Mouse (Mus musculus): ENCODE results near the gene 2810459M11Rik. TPM values are rescaled to one million over a fixed set of nuclear protein-coding genes. Genes with fewer than 3 reads are reported as not detected.

Gene 2810459M11Rik
- polyA plus RNA-seq, 1 experiment from 2014 or later: 0.79 TPM

GRCm38 (mm10) chr1:86054943-86055342 is 9.3 kb downstream of the 2810459M11Rik start:
- Histone ChIP-seq H3K9ac (no peak overlapping the region), H3K4me2 (no peak overlapping the region), H3K4me1 (replicated peaks) (no peaks in the 10 kb centered on the region), H3K36me3 (no peaks in the 10 kb centered on the region), H3K4me3 (no peak overlapping the region), H3K27me3 (replicated peaks) (0 out of 2 replicates have a peak, but pooled peaks cover 8% of the 10 kb centered on the region), H3K9me3 (replicated peaks) (no peaks in the 10 kb centered on the region), H3K27ac (ENCODE audit: poor library complexity, severe bottlenecking) (no peak overlapping the region)
- no peak for ATAC-seq (ENCODE audit: insufficient number of reproducible peaks, low FRiP score)
- WGBS: 67% methylated on average over 3 of the region's 3 CpGs

- no peaks in the 10 kb centered on the region for H3K36me3 ChIP-seq
- H3K27me3 ChIP-seq (replicated peaks): 0 out of 2 replicates have a peak, but pooled peaks cover 8% of the 10 kb centered on the region
- H3K9ac ChIP-seq: no peak overlapping the region
- no peak overlapping the region for H3K27ac ChIP-seq (ENCODE audit: poor library complexity, severe bottlenecking)
- WGBS: 78% methylated on average over 4 of the region's 4 CpGs
- H3K4me2 ChIP-seq: no peak overlapping the region
- no peak overlapping the region for H3K4me3 ChIP-seq
- ATAC-seq (ENCODE audit: insufficient number of reproducible peaks, low FRiP score): no peak
- no peaks in the 10 kb centered on the region for H3K9me3 ChIP-seq (replicated peaks)
- no peaks in the 10 kb centered on the region for H3K4me1 ChIP-seq (replicated peaks)
Measured at GRCm38 (mm10) chr1:86056284-86056683, 10.6 kb downstream of the 2810459M11Rik start.

- Histone ChIP-seq H3K4me2 (peak overlapping the region; percentile 66), H3K9ac (peak overlapping the region; percentile 40), H3K4me3 (peak overlapping the region; percentile 45), H3K9me3 (replicated peaks) (no peaks in the 10 kb centered on the region), H3K27ac (ENCODE audit: poor library complexity, severe bottlenecking) (no peak overlapping the region), H3K36me3 (no peaks in the 10 kb centered on the region), H3K4me1 (replicated peaks) (no peaks in the 10 kb centered on the region), H3K27me3 (replicated peaks) (0 out of 2 replicates have a peak, but pooled peaks cover 8% of the 10 kb centered on the region)
- WGBS: 10% methylated on average over 21 of the region's 21 CpGs
- peak; percentile 76 for ATAC-seq (ENCODE audit: insufficient number of reproducible peaks, low FRiP score)
Measured at GRCm38 (mm10) chr1:86058856-86059769, 13.4 kb downstream of the 2810459M11Rik start.

GRCm38 (mm10) chr1:86062523-86062922 is 16.9 kb downstream of the 2810459M11Rik start:
- no peaks in the 10 kb centered on the region for H3K27me3 ChIP-seq (replicated peaks)
- 81% methylated on average over 6 of the region's 6 CpGs for WGBS
- no peak overlapping the region for H3K4me2 ChIP-seq
- H3K27ac ChIP-seq (ENCODE audit: poor library complexity, severe bottlenecking): no peak overlapping the region
- H3K4me1 ChIP-seq (replicated peaks): peaks cover 9% of the 10 kb centered on the region
- peaks cover 4% of the 10 kb centered on the region for H3K9me3 ChIP-seq (replicated peaks)
- ATAC-seq (ENCODE audit: insufficient number of reproducible peaks, low FRiP score): no peak
- no peak overlapping the region for H3K9ac ChIP-seq
- H3K4me3 ChIP-seq: no peak overlapping the region
- peaks cover 9% of the 10 kb centered on the region for H3K36me3 ChIP-seq

- peak; percentile 93 for ATAC-seq (ENCODE audit: insufficient number of reproducible peaks, low FRiP score)
- Histone ChIP-seq H3K4me3 (peak within 1 kb of the TSS; percentile 98), H3K4me1 (replicated peaks) (peaks cover 9% of the 10 kb centered on the region), H3K36me3 (peaks cover 9% of the 10 kb centered on the region), H3K27ac (ENCODE audit: poor library complexity, severe bottlenecking) (peak within 1 kb of the TSS; percentile 81), H3K9ac (peak within 1 kb of the TSS; percentile 99), H3K27me3 (replicated peaks) (no peaks in the 10 kb centered on the region), H3K9me3 (replicated peaks) (peaks cover 4% of the 10 kb centered on the region), H3K4me2 (peak within 1 kb of the TSS; percentile 99)
- WGBS: under 1% methylated on average over 47 of the region's 47 CpGs
Measured at GRCm38 (mm10) chr1:86064271-86064991, 18.8 kb downstream of the 2810459M11Rik start, which contains the start of gene Psmd1. TSS of gene Psmd1 (plus strand) at chr1:86064387.

GRCm38 (mm10) chr1:86076565-86076964 is 30.9 kb downstream of the 2810459M11Rik start:
- peaks cover 3% of the 10 kb centered on the region; the same call in 1 of the 2 replicates for H3K9me3 ChIP-seq (replicated peaks)

GRCm38 (mm10) chr1:86094413-86094812 is 48.8 kb downstream of the 2810459M11Rik start:
- WGBS: 84% methylated on average over 7 of the region's 7 CpGs

More at GRCm38 (mm10) chr1:86076565-86076964, 30.9 kb downstream of the 2810459M11Rik start:
- ATAC-seq (ENCODE audit: insufficient number of reproducible peaks, low FRiP score): no peak
- H3K4me2 ChIP-seq: no peak overlapping the region
- peaks cover 74% of the 10 kb centered on the region for H3K36me3 ChIP-seq
- H3K27me3 ChIP-seq (replicated peaks): no peaks in the 10 kb centered on the region
- H3K27ac ChIP-seq (ENCODE audit: poor library complexity, severe bottlenecking): no peak overlapping the region
- no peaks in the 10 kb centered on the region for H3K4me1 ChIP-seq (replicated peaks)
- H3K9ac ChIP-seq: no peak overlapping the region
- no peak overlapping the region for H3K4me3 ChIP-seq
- 95% methylated on average over 2 of the region's 2 CpGs for WGBS

GRCm38 (mm10) chr1:86105054-86105453 is 59.4 kb downstream of the 2810459M11Rik start:
- Histone ChIP-seq H3K27me3 (replicated peaks) (no peaks in the 10 kb centered on the region), H3K36me3 (peaks cover 32% of the 10 kb centered on the region), H3K9me3 (replicated peaks) (no peaks in the 10 kb centered on the region), H3K4me1 (replicated peaks) (no peaks in the 10 kb centered on the region), H3K9ac (no peak overlapping the region), H3K4me2 (no peak overlapping the region), H3K27ac (ENCODE audit: poor library complexity, severe bottlenecking) (no peak overlapping the region), H3K4me3 (no peak overlapping the region)
- no peak for ATAC-seq (ENCODE audit: insufficient number of reproducible peaks, low FRiP score)
- WGBS: 89% methylated on average over 1 of the region's 1 CpGs

More at GRCm38 (mm10) chr1:86094413-86094812, 48.8 kb downstream of the 2810459M11Rik start:
- ATAC-seq (ENCODE audit: insufficient number of reproducible peaks, low FRiP score): no peak
- Histone ChIP-seq H3K27ac (ENCODE audit: poor library complexity, severe bottlenecking) (no peak overlapping the region), H3K36me3 (peaks cover 74% of the 10 kb centered on the region), H3K4me2 (no peak overlapping the region), H3K4me3 (no peak overlapping the region), H3K9ac (no peak overlapping the region), H3K9me3 (replicated peaks) (no peaks in the 10 kb centered on the region), H3K27me3 (replicated peaks) (no peaks in the 10 kb centered on the region), H3K4me1 (replicated peaks) (no peaks in the 10 kb centered on the region)

Other genes starting within 250 kb of the 2810459M11Rik start
- 261 TPM in 2 replicates for gene Itm2c, start 151.6 kb upstream of the 2810459M11Rik start, polyA plus RNA-seq (2016; fragmentation: Nextera tagmentation; extraction: Ambion mirVana)
- gene 4933407L21Rik, start 117.4 kb upstream of the 2810459M11Rik start, polyA plus RNA-seq (2016; fragmentation: Nextera tagmentation; extraction: Ambion mirVana): 0.08 TPM in 1 of 2 replicates, not detected in the other
- 0.08 and 0.09 TPM in 2 replicates for gene Gpr55, start 84.9 kb upstream of the 2810459M11Rik start, polyA plus RNA-seq (2016; fragmentation: Nextera tagmentation; extraction: Ambion mirVana)
- gene Spata3, start 29.0 kb upstream of the 2810459M11Rik start, polyA plus RNA-seq (2016; fragmentation: Nextera tagmentation; extraction: Ambion mirVana): not detected in 2 replicates
- gene Psmd1, start 18.5 kb downstream of the 2810459M11Rik start, polyA plus RNA-seq (2016; fragmentation: Nextera tagmentation; extraction: Ambion mirVana): 154 and 159 TPM in 2 replicates
- gene Htr2b, start 66.1 kb downstream of the 2810459M11Rik start, polyA plus RNA-seq (2016; fragmentation: Nextera tagmentation; extraction: Ambion mirVana): 0.22 and 0.37 TPM in 2 replicates
- 0.63 TPM in 1 of 2 replicates, not detected in the other for gene Gm21972, start 87.8 kb downstream of the 2810459M11Rik start, polyA plus RNA-seq (2016; fragmentation: Nextera tagmentation; extraction: Ambion mirVana)
- gene Armc9, start 108.9 kb downstream of the 2810459M11Rik start, polyA plus RNA-seq (2016; fragmentation: Nextera tagmentation; extraction: Ambion mirVana): 14.1 and 14.2 TPM in 2 replicates